ENCODE assay signal across 8 mouse cellular contexts in the genomic region with DNA sequence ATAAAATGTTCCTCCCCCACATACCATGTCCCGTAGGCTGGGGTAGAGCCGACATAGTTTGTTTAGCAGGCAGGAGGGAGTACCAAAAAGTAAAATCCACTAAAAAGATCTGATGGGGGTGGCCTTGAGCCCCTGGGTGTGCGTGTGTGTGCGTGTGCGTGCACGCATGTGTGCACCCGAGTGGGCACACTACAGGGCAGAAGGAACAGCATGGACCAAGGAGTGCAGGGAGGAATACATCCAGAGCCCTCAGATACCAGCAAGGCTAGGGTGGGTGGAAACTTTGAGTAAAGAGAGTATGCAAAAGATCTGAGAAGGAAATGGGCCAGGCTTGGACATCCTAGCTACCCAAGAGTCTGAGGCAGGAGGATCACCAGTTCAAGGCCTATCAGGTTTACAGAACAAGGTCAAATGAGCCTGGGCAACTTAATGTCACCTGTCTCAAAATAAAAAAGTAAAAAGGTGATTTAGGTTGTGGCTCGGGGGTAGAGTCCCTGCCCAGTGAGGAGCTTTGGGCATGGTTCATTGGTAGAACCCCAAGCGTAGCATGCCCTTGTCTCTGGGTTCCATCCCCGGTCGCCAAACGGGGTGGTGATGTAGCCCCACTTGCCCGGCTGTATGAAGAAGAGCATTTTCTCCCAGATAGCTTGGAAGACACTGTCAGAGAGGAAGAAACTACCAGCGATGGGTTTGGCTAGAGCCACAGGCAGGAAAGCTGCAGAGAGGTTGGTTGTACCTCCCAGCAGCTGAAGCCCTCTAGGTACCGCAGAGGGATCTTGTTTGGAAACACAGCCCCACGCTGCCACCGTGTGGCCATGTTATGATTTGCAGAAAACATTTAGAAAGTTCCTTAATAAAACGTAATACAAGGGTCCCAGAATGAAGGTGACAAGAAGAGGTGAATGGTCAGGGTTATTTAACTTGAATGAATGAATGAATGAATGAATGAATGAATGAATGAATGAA. TPM values are rescaled to one million over a fixed set of nuclear protein-coding genes. Genes with fewer than 3 reads are reported as not detected.
DNase-seq lines count a peak whose midpoint lies in the region; ATAC-seq and TF ChIP-seq lines count a peak whose summit lies in the region.

No protein-coding gene starts in this region.

- no peak overlapping the region for H3K4me3 ChIP-seq in G1E (ENCODE audit: low read depth, low read length)
- no peak overlapping the region for H3K4me3 ChIP-seq in embryonic facial prominence, embryonic 10.5 days

- H3K9me3 ChIP-seq in G1E (replicated peaks), result no peaks in the 10 kb centered on the region
- no peaks in the 10 kb centered on the region for H3K9me3 ChIP-seq in embryonic facial prominence, embryonic 10.5 days

- H3K27me3 ChIP-seq in G1E (ENCODE audit: insufficient read depth, low read length), result peaks cover 19% of the 10 kb centered on the region
- no peaks in the 10 kb centered on the region for H3K27me3 ChIP-seq in embryonic facial prominence, embryonic 10.5 days (replicated peaks; ENCODE audit: low read depth, poor library complexity, severe bottlenecking)

- no peaks in the 10 kb centered on the region for H3K36me3 ChIP-seq in G1E (replicated peaks)
- H3K36me3 ChIP-seq in embryonic facial prominence, embryonic 10.5 days (replicated peaks), result no peaks in the 10 kb centered on the region

- 0 out of 2 replicates have a peak, but pooled peaks cover 2% of the 10 kb centered on the region for H3K4me1 ChIP-seq in G1E (ENCODE audit: insufficient read depth, low read depth, low read length)
- H3K4me1 ChIP-seq in embryonic facial prominence, embryonic 10.5 days, result no peaks in the 10 kb centered on the region

- H3K27ac ChIP-seq in embryonic facial prominence, embryonic 10.5 days (replicated peaks), result no peak overlapping the region

- 54% methylated on average over 18 of the region's 18 CpGs for WGBS in embryonic facial prominence, embryonic 10.5 days

- TF ChIP-seq CTCF in G1E (IDR thresholded peaks at IDR 0.05; ENCODE audit: low read depth, low read length), result peak; percentile 44; the same call in 1 of the 2 replicates

- ATAC-seq in G1E (ENCODE audit: extremely low read depth, insufficient number of reproducible peaks, low FRiP score, poor library complexity, severe bottlenecking), result no peak

- DNase-seq in G1E (ENCODE audit: low spot score), result peak; percentile 66
- DNase-seq in adrenal gland, postnatal 10 days, result peak; percentile 87
- peak; percentile 80 for DNase-seq in embryonic facial prominence, embryonic 10.5 days (ENCODE audit: low spot score)
- DNase-seq in heart, postnatal 4 days, result peak; percentile 87
- peak; percentile 71 for DNase-seq in layer of hippocampus, adult 9-10 months (ENCODE audit: low spot score)
- peak; percentile 81 for DNase-seq in lung, postnatal 25 days (ENCODE audit: low spot score)
- DNase-seq in right cerebral cortex, adult 18-20 months, result peak; percentile 65
- peak; percentile 58 to 76 for DNase-seq in urinary bladder, postnatal 36 days (ENCODE audit: low spot score in 2 of 2)

RNA-seq across cellular contexts. Expression of a gene that starts 7.0 kb away (rescaled TPM):
- total RNA-seq in G1E (2014; fragmentation: Nextera tagmentation) (98.5 and 107 TPM in 2 replicates), G1E (2017) (34.0 and 39.0 TPM in 2 replicates)
- polyA plus RNA-seq in G1E (2012), result 223 and 232 TPM in 2 replicates
- 10 to 100 TPM; 90.7 to 91.0 TPM for total RNA-seq in adrenal gland, postnatal 10 days (2021)
- polyA plus RNA-seq in embryonic facial prominence, embryonic 10.5 days (2016; fragmentation: Nextera tagmentation; extraction: Ambion mirVana), result 75.0 and 77.6 TPM in 2 replicates
- total RNA-seq in heart, postnatal 4 days (2021), result 10 to 100 TPM; 45.5 to 47.2 TPM

RNA-seq across cellular contexts. Expression of a gene that starts 11.5 kb away (rescaled TPM):
- total RNA-seq in G1E (2014; fragmentation: Nextera tagmentation) (1.3 and 2.7 TPM in 2 replicates), G1E (2017) (0.16 and 0.70 TPM in 2 replicates)
- 0.10 and 0.35 TPM in 2 replicates for polyA plus RNA-seq in G1E (2012)
- total RNA-seq in adrenal gland, postnatal 10 days (2021), result 1 to 10 TPM; 3.2 to 3.9 TPM
- 0.78 and 0.88 TPM in 2 replicates for polyA plus RNA-seq in embryonic facial prominence, embryonic 10.5 days (2016; fragmentation: Nextera tagmentation; extraction: Ambion mirVana)
- under 1 TPM; 0.50 to 0.59 TPM for total RNA-seq in heart, postnatal 4 days (2021)

RNA-seq across cellular contexts. Expression of a gene that starts 12.1 kb away (rescaled TPM):
- total RNA-seq in G1E (2014; fragmentation: Nextera tagmentation), result 70.1 and 106 TPM in 2 replicates
- total RNA-seq in G1E (2017), result 54.6 and 72.4 TPM in 2 replicates
- polyA plus RNA-seq in G1E (2012), result 252 and 268 TPM in 2 replicates
- total RNA-seq in adrenal gland, postnatal 10 days (2021), result 10 to 100 TPM; 20.6 to 30.7 TPM
- 164 and 171 TPM in 2 replicates for polyA plus RNA-seq in embryonic facial prominence, embryonic 10.5 days (2016; fragmentation: Nextera tagmentation; extraction: Ambion mirVana)
- 10 to 100 TPM; 42.4 to 46.5 TPM for total RNA-seq in heart, postnatal 4 days (2021)

RNA-seq across cellular contexts. Expression of a gene that starts 28.8 kb away (rescaled TPM):
- not detected in 2 replicates for total RNA-seq in G1E (2014; fragmentation: Nextera tagmentation)
- total RNA-seq in G1E (2017), result not detected in 2 replicates
- polyA plus RNA-seq in G1E (2012), result not detected in 2 replicates
- total RNA-seq in adrenal gland, postnatal 10 days (2021), result 1 to 10 TPM; 6.5 to 7.3 TPM
- not detected in 2 replicates for polyA plus RNA-seq in embryonic facial prominence, embryonic 10.5 days (2016; fragmentation: Nextera tagmentation; extraction: Ambion mirVana)
- under 1 TPM; 0.43 to 0.76 TPM for total RNA-seq in heart, postnatal 4 days (2021)

RNA-seq across cellular contexts. Expression of a gene that starts 29.7 kb away (rescaled TPM):
- total RNA-seq in G1E (2014; fragmentation: Nextera tagmentation) (0.53 TPM in 1 of 2 replicates, not detected in the other), G1E (2017) (0.05 TPM in 1 of 2 replicates, not detected in the other)
- not detected in 2 replicates for polyA plus RNA-seq in G1E (2012)
- 1 to 10 TPM; 4.7 to 4.8 TPM for total RNA-seq in adrenal gland, postnatal 10 days (2021)
- 0.44 and 0.63 TPM in 2 replicates for polyA plus RNA-seq in embryonic facial prominence, embryonic 10.5 days (2016; fragmentation: Nextera tagmentation; extraction: Ambion mirVana)
- total RNA-seq in heart, postnatal 4 days (2021), result under 1 TPM; 0.38 to 0.43 TPM
